Mouse (Mus musculus) midbrain, embryonic 10.5 days (tissue): Measurements from ENCODE around the gene Slc22a18. TPM values are rescaled to one million over a fixed set of nuclear protein-coding genes. Genes with fewer than 3 reads are reported as not detected.

Source experiments
- DNase-seq: peaks from one replicate; pipeline ENCODE4 v3.0.0-alpha.2; 2017; ENCODE audit warnings: low spot score
- H3K27ac ChIP-seq: fragments of 300-500 bp; sonication (generic); replicated peaks from 2 replicates; pipeline ENCODE4 v1.5.1; 2016; ENCODE audit warnings: mild to moderate bottlenecking
- H3K27me3 ChIP-seq: fragments of 300-500 bp; sonication (generic); 2 replicates; pipeline ENCODE4 v1.6.1; 2016; ENCODE audit warnings: low read depth, mild to moderate bottlenecking; ENCODE audit not compliant: poor library complexity, severe bottlenecking
- H3K36me3 ChIP-seq: fragments of 300-500 bp; sonication (generic); 2 replicates; pipeline ENCODE4 v1.6.1; 2016; ENCODE audit warnings: mild to moderate bottlenecking, moderate library complexity
- H3K4me1 ChIP-seq: fragments of 300-500 bp; sonication (generic); 2 replicates; pipeline ENCODE4 v1.6.1; 2016
- H3K4me3 ChIP-seq: fragments of 300-500 bp; sonication (generic); 2 replicates; pipeline ENCODE4 v1.5.1; 2016; ENCODE audit warnings: mild to moderate bottlenecking, moderate library complexity
- H3K9me3 ChIP-seq: fragments of 300-500 bp; sonication (generic); replicated peaks from 2 replicates; pipeline ENCODE4 v1.6.1; 2016; ENCODE audit warnings: mild to moderate bottlenecking
- WGBS: fragments of 180-500 bp; shearing (Covaris S2); methylation state at CpG from one replicate; pipeline ENCODE4 v1.1.7; 2016; 5-methylcytosine and 5-hydroxymethylcytosine counted together
- polyA plus RNA-seq: library from polyadenylated mRNA; unstranded; fragments of >200 nt; fragmentation: Nextera tagmentation; extraction: Ambion mirVana; gene quantifications from 2 replicates; pipeline ENCODE4 v1.2.1, GENCODE M21; 2016

The Slc22a18 gene
- 0.17 and 0.20 TPM in 2 replicates for polyA plus RNA-seq

DNA sequence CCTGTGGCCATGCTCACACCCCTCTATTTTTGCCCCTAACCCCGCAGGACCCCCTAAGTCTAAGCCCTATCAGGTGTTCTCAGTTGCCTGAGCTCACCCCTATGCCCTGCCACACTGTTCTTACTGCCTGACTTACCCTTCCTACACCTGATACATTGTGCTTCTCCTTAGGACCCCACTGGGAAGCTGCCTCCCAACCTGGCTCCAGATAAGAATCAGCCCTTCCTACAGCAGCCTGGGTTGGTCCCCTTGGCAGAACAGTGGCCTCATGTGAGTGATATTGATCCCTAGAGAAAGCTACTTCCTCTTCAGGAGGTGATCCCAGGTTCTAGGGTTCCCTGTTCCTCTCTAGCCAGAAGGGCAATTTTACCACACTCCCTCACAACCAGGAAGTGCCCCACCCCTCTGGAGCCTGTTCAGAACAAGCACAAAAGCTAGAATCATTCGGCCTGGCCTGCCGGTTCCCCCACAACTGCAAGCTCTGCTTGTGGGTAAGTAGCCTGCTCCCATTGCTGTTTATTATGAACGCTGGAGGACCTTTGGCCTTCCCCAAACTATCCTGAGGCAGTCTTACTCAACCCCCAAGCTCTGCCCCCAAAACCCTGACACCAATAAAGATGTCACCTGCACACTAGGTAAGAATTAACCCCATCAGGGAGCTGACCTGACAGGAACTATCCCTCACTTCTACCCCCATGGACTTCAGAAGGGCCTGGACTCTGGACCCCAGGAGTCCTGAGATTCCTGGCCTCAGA is at the start of gene Slc22a18:
Gene Slc22a18, plus strand, starts transcription at position 390 of the 755 bp plus-strand sequence.
- Histone ChIP-seq H3K27ac (no peak within 1 kb of the TSS), H3K9me3 (no peaks in the 10 kb centered on the region), H3K27me3 (peaks cover 10% of the 10 kb centered on the region), H3K4me1 (peaks cover 13% of the 10 kb centered on the region), H3K4me3 (no peak within 1 kb of the TSS), H3K36me3 (no peaks in the 10 kb centered on the region)
- WGBS = 55% methylated on average over 4 of the region's 4 CpGs
- DNase-seq = no peak

DNA sequence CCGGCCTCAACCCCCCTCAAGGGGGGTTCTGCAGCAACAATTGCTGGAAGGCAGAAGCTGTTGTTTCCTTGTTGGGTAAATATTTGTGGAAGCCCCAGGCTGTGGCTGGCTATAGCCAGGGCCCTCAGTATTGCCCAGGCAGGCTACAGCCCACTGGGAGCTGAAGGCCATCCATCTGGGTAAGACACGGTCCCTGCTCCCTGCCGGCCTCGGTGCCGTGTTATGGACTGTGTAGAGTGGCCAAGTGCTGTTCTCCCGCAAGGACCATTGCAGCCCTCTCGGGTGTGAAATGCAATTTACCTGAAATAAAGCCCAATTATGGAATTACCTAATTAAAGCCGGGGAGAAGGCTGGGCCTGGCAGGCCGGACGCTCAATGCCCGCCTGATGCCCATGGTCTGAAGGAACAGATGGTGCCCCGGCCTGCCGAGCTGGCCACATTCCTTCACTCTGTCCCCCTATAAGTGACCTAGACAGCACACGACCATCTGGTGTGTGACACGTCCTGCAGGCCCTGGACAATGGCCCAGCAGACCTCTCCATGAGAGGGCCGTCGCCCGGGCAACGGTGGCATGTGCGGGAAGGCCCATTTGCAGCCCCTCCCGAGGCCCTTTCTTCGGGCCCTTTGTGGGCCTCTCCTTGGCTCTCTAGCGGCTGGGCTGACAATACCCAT is 45.3 kb upstream of the Slc22a18 start:
- 40% methylated on average over 23 of the region's 23 CpGs for WGBS

DNA sequence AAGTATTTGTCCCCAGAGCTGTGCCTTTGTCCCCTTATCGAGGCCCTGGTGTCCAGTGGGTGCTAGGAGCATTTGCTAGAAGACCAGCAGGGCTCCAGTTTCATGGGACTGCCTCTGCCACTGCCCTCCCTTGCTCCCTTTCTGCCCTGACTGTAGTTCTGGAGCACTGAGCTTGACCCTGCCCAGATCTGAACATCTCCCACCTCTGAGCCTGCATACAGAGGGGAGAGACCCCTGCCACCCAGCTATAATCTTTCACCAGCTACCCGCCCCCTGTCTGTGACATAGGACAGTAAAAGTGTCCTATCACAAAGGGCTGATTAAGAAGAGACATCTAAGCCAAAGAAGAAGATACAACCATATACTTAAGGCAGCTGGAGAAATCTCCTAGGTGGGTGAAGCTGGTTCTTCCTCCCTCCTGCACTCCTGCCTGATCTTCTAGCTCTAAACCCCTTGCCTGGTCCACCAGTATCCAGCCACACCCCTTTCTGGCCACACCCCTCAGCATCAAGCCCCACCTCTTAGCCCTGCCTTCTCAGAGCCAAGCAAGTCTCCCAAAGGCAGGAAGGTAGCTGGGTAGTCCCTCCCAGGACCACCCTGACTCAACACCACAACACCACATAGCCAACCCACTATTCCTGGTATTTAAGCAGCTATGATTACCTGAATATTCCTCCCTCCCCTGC is 44.6 kb upstream of the Slc22a18 start:
- Histone ChIP-seq H3K4me3 (peak overlapping the region; percentile 34), H3K9me3 (no peaks in the 10 kb centered on the region), H3K36me3 (no peaks in the 10 kb centered on the region), H3K4me1 (peaks cover 63% of the 10 kb centered on the region), H3K27ac (peak overlapping the region; percentile 89), H3K27me3 (peaks cover 90% of the 10 kb centered on the region)
- DNase-seq = peak; percentile 50
- 30% methylated on average over 2 of the region's 2 CpGs for WGBS

More for the DNA sequence above, 45.3 kb upstream of the Slc22a18 start:
- Histone ChIP-seq H3K9me3 (no peaks in the 10 kb centered on the region), H3K36me3 (no peaks in the 10 kb centered on the region), H3K4me3 (peak overlapping the region; percentile 34), H3K27ac (peak overlapping the region; percentile 89), H3K4me1 (peaks cover 57% of the 10 kb centered on the region), H3K27me3 (peaks cover 90% of the 10 kb centered on the region)
- peak; percentile 91 for DNase-seq

DNA sequence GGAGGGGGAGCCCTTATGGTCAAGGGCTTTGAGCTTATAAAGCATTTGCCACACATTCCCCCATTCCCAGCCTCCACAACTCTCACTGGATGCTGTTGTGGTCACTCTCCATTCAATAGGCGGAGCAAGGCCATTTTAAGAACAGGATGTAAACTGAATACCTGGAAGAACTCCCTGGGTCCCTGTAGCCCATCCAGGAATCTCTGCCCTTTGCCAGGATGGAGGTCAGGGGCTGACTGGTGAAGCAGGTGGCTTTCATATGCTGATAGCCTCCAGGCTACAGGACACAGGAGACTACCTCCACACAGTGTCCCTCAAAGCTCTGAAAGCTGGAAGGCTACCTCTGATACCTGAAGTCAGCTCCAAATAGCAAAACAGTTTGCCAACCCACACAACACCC is 40.9 kb upstream of the Slc22a18 start:
- peaks cover 64% of the 10 kb centered on the region for H3K4me1 ChIP-seq
- no peak for DNase-seq
- H3K9me3 ChIP-seq = no peaks in the 10 kb centered on the region
- no peaks in the 10 kb centered on the region for H3K36me3 ChIP-seq
- WGBS = 71% methylated on average over 1 of the region's 1 CpGs
- H3K27me3 ChIP-seq = peaks cover 90% of the 10 kb centered on the region
- H3K4me3 ChIP-seq = no peak overlapping the region
- H3K27ac ChIP-seq = peak overlapping the region; percentile 9; the same call in 1 of the 2 replicates

DNA sequence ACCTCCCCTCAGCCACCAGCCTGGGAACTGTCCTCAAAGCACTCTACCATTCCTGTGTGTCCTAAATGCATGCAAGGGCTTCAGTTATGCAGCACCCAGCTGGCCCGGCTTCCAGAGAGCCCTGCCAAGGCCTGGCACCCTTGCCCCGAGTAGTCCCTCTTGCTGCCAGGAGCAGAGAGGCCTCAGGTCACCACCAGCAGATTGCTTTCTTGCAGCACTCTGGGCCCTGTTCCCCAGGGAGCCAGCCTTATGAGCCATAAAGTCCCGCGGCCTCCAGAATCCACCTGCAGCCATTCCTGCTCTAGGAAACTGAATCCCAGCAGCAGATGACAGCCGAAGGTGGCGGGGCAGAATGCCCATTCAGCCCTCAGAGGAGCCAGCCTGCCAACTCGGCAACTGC is 40.2 kb upstream of the Slc22a18 start:
- no peak for DNase-seq
- Histone ChIP-seq H3K4me3 (no peak overlapping the region), H3K36me3 (no peaks in the 10 kb centered on the region), H3K9me3 (no peaks in the 10 kb centered on the region), H3K27ac (peak overlapping the region; percentile 9), H3K27me3 (peaks cover 90% of the 10 kb centered on the region), H3K4me1 (peaks cover 64% of the 10 kb centered on the region)
- 73% methylated on average over 7 of the region's 7 CpGs for WGBS

DNA sequence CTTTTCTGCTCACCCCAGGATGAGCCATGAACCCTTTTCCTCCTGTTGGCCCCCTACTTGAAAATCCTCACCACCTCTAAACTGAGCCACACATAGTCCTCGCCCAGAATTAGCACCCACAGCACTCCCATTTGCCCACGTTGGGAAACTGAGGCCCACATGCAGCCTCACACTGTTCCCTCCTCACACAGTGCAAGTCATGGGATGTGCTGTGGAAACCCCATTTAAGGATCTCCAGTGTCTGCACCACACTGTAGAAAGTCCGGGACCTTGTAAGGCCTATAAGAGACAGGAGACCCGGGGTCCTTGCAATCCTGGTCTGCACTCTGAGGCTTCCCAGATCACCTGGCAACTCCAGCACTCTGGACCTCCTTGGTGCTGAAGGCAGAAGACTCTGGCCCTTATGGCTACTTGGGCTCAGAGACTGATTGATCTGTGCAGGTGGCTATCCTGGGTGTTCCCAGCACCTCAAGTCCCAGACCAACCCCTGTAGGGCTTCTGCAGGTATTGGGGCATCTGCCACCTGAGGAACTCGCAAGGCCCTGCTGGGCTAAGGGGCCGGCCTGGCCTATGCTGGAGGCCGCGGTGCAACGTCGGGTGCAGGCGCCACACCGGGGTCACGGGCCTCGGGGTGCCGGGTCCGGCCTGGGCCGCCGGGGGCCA is 36.2 kb upstream of the Slc22a18 start:
- peak overlapping the region; percentile 61 for H3K4me3 ChIP-seq
- peak overlapping the region; percentile 96 for H3K27ac ChIP-seq
- no peaks in the 10 kb centered on the region for H3K36me3 ChIP-seq
- H3K9me3 ChIP-seq = no peaks in the 10 kb centered on the region
- WGBS = 12% methylated on average over 18 of the region's 18 CpGs
- H3K27me3 ChIP-seq = peaks cover 97% of the 10 kb centered on the region
- H3K4me1 ChIP-seq = peaks cover 63% of the 10 kb centered on the region
- DNase-seq = no peak

DNA sequence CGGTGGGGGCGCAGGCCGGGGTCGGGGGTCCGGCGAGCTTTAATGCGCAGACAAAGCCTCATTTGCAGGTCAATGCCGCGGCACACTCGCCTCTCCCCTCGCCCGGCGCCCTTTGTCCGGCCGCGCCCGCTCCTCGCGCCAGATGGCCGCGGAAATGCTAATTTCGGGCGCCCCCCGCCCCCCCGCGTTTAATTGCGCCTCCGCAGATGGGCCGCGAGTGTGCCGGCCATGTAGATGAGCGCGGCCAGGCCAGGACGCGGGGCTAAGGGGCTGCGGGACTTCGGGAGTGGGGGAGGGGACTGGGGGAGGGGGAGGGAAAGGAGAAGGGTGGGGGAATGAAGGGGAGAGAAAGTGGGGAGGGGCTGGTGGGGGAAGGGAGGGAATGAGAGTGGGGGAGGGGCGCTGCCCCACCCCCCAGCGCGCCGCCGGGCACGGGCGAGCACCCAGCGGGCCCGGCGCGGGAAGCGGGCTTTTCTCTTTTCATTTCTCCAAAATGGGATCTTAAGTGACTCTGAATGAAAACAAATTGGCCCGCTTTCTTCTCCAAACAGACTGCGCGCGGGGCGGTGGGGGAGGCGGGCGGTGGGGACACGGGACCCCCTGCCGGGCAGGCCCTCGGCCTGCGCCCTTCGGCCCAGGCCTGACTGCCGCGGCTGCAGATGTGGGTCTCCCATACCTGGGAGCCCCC is 35.5 kb upstream of the Slc22a18 start:
- peak overlapping the region; percentile 96 for H3K27ac ChIP-seq
- WGBS = 2% methylated on average over 61 of the region's 63 CpGs
- H3K9me3 ChIP-seq = no peaks in the 10 kb centered on the region
- H3K4me1 ChIP-seq = peaks cover 64% of the 10 kb centered on the region
- peak overlapping the region; percentile 61 for H3K4me3 ChIP-seq
- H3K27me3 ChIP-seq = peaks cover 97% of the 10 kb centered on the region
- H3K36me3 ChIP-seq = no peaks in the 10 kb centered on the region
- DNase-seq = peak; percentile 89

DNA sequence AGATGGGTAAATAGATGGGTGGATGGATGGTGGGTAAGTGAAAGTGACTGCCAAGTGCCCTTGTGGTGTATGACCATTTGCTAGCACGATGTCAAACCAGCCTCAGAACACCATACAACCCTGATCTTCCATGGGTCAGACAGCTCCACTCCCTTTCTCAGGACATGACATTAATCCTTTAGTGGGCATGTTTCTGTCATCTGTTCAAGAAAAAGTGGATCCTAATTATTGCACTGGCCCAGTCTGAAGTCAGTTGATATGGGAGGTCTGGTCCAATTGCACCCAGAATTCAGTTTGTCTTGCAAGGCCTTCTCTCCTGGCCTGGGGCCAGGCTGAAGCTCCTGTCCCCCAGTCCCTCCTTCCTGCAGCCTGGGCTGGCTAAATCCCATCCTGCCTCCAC is 34.6 kb upstream of the Slc22a18 start:
- H3K27me3 ChIP-seq = peaks cover 97% of the 10 kb centered on the region
- 71% methylated on average over 1 of the region's 1 CpGs for WGBS
- H3K9me3 ChIP-seq = no peaks in the 10 kb centered on the region
- no peaks in the 10 kb centered on the region for H3K36me3 ChIP-seq
- H3K27ac ChIP-seq = peak overlapping the region; percentile 96; the same call in 1 of the 2 replicates
- H3K4me1 ChIP-seq = peaks cover 65% of the 10 kb centered on the region
- H3K4me3 ChIP-seq = peak overlapping the region; percentile 61
- DNase-seq = no peak

DNA sequence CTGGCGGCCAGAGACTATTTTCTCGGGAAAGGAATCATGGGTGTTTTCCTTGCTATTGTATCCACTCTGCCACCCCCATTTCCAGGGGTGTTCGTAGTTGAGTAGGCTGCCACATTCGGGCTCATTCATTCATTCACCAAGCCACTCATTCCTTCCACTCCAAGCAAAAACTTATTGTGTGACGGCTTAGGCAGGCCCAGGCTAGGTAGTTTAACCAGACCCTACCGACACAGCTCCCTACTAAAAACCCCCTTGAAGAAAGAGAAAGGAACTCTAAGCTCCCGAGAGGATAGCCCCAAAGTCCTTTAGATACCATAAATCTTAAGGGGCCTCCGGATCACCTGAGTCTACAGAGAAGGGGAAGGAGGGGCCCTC is 29.0 kb upstream of the Slc22a18 start:
- DNase-seq = no peak
- Histone ChIP-seq H3K36me3 (no peaks in the 10 kb centered on the region), H3K27ac (peak overlapping the region; percentile 90), H3K9me3 (no peaks in the 10 kb centered on the region), H3K4me3 (peak overlapping the region; percentile 54), H3K4me1 (peaks cover 70% of the 10 kb centered on the region), H3K27me3 (peaks cover 100% of the 10 kb centered on the region)
- WGBS = 22% methylated on average over 8 of the region's 8 CpGs

DNA sequence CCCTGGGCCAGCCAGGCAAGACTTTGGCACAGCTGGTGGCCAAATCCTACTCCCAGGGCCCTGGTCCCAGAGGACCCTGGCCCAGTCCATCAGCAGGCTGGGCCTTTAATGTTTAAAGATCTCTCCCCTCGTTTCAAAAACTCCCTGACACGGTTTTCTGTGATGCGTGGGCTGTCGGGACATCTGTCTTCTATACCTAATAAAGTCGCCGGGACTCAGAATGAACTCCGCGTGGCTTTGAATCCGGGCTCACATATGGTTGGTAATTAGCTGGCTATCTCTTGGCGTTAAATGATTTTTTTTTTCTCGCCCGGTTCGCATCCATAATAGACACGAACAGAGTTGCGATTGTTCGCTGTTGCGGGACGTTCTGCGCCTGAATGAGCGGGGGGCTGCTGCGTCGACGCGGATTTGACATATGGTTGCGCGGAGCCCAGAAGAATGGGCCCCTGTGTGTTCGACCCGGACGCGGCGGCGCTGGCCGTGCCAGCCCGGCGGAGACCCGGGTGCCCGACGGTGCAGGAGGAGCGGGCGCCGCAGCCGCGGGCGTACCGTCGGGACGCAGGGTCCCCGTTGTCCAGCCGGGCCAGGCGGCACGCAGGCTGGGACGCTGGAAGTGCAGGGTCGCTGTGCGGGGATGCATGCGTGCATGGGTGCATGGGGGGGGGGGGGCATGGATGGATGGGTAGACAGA is 28.4 kb upstream of the Slc22a18 start:
- Histone ChIP-seq H3K36me3 (no peaks in the 10 kb centered on the region), H3K27me3 (peaks cover 98% of the 10 kb centered on the region), H3K9me3 (no peaks in the 10 kb centered on the region), H3K27ac (peak overlapping the region; percentile 90), H3K4me3 (peak overlapping the region; percentile 54), H3K4me1 (peaks cover 68% of the 10 kb centered on the region)
- DNase-seq = peak; percentile 54
- 2% methylated on average over 55 of the region's 55 CpGs for WGBS

DNA sequence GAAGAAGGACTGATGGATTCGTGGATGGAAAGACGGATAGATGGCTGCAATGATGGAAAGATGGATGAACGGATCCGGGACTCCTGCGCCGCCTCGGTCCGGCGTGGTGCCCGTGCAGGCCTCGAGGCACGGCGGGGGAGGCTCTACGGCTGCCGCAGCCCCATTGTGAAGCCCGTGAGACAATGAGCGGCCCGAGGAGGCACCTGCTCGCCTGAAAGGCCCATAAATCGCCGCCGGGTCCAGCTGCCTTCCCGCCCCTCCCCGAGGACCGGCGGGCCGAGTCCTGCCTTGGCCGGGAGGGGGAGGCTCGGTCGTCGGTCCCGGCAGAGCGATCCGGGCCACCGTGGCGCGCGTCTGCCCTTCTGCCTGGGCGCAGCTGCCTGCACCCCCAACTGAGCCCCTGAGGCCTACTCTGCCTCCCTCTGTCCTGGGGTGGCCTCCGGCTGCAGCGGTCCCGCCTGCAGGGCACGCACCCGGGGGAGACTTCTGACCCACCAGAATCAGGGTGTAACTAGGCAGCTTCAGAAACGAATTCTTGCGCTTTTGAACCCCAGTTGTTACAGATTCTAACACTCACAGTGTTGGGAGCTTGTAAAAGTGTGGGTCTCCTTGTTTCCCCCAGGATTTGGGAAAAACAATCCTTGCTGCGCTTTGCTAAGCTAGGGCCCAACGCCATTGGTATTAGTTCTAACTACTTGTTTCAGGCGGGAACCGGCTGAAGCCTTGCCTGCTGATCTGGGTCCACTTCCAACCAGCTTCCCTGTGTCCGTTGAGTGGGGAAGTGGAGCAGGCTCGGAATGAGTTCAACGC is 27.7 kb upstream of the Slc22a18 start:
- peak; percentile 62 for DNase-seq
- Histone ChIP-seq H3K27me3 (peaks cover 91% of the 10 kb centered on the region), H3K9me3 (no peaks in the 10 kb centered on the region), H3K27ac (peak overlapping the region; percentile 90), H3K36me3 (no peaks in the 10 kb centered on the region), H3K4me1 (peaks cover 68% of the 10 kb centered on the region), H3K4me3 (peak overlapping the region; percentile 54)
- WGBS = 3% methylated on average over 44 of the region's 53 CpGs
